Mouse (Mus musculus): ENCODE data around the gene Tpbg.

GRCm38 (mm10) chr9:85843891-85844646 is 1.9 kb downstream of the Tpbg start:
- no peak for TF ChIP-seq E2F4 (IDR thresholded peaks at IDR 0.05; ENCODE audit: insufficient replicate concordance, low read depth, low read length)
- TF ChIP-seq POLR2A (IDR thresholded peaks at IDR 0.05; ENCODE audit: low read depth, low read length): no peak
- no peak for TF ChIP-seq CHD1 (IDR thresholded peaks at IDR 0.05; ENCODE audit: low read depth, low read length)
- TF ChIP-seq CTCF (conservative IDR thresholded peaks at IDR 0.05 in 1 of 2, IDR thresholded peaks at IDR 0.05 in 1 of 2; ENCODE audit: low read depth in 2 of 2, low read length in 2 of 2): no peak
